Mouse (Mus musculus): Measurements from ENCODE around the gene Bicd1.

GRCm38 (mm10) chr6:149567219-149567618, 158.5 kb downstream of the Bicd1 start:
- TF ChIP-seq CTCF (IDR thresholded peaks at IDR 0.05; ENCODE audit: low read depth): no peak
- no peak for TF ChIP-seq EP300 (IDR thresholded peaks at IDR 0.05; ENCODE audit: low read depth)
